Mouse (Mus musculus): ENCODE results near the gene Farp2. TPM values are rescaled to one million over a fixed set of nuclear protein-coding genes. Genes with fewer than 3 reads are reported as not detected.
"Not testable (repeated sequence)": the region's sequence is repeated elsewhere in the genome, so short reads cannot be mapped to it uniquely, and the experiment has no call there.

Farp2 gene
- polyA plus RNA-seq, 1 experiment: 5.1 TPM

DNA sequence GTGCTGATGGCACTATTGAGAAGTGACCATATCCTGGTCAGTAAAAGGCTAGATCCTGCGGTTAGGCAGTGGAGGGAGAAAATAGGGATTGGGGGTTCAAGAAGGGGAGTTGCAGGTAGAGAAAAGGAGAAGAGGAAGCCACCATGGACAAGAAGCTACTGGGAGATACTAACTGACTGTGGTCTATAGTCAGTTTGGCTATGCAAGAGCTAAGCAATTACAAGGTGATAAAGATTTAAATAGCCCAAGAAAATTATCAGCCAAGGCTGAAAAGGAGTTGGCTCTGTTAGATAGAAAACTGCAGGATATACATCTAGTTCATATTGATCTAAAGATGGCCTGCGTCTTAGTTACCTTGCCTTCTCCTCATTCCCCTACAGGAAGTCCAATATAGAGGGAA is 130.8 kb downstream of the Farp2 start:
- H3K4me1 ChIP-seq (ENCODE audit: control insufficient read depth, insufficient read depth, low read length): no peaks in the 10 kb centered on the region
- no peak overlapping the region for H3K27ac ChIP-seq (ENCODE audit: insufficient read depth, low read length)
- H3K4me3 ChIP-seq (ENCODE audit: insufficient read depth, low read length): no peak overlapping the region
- TF ChIP-seq CTCF (IDR thresholded peaks at IDR 0.05; ENCODE audit: extremely low read depth, insufficient read depth, low read length) (no peak), POLR2A (IDR thresholded peaks at IDR 0.05; ENCODE audit: extremely low read depth, insufficient read depth, low read length) (no peak)

DNA sequence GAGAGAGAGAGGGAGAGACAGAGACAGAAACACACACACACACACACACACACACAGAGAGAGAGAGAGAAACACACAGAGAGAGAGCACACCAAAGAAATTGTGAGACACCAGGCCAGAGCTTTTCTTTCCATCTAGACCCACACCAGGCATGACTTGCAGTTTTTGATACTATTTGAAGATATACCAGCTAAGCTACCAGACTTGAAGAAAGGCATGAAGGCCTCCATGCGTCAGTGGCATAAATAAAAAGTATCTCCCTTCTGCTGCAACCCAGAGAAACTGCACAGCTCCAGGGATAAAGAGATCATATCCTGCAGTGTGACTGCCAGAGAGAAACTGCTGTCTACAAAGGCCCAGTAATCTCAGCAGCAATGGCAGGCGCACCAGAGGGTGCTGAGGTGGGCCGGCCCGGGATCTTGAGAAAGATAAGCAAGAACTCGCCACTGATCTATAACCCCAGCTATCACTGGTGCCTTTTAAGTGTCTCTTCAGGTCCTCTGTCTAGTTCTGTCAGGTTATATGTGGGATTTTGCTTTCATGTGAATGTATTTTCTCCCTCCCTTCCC is 137.8 kb downstream of the Farp2 start:
- TF ChIP-seq POLR2A (IDR thresholded peaks at IDR 0.05; ENCODE audit: extremely low read depth, insufficient read depth, low read length) (no peak), CTCF (IDR thresholded peaks at IDR 0.05; ENCODE audit: extremely low read depth, insufficient read depth, low read length) (no peak)
- no peaks in the 10 kb centered on the region for H3K4me1 ChIP-seq (ENCODE audit: control insufficient read depth, insufficient read depth, low read length)
- no peak overlapping the region for H3K27ac ChIP-seq (ENCODE audit: insufficient read depth, low read length)
- H3K4me3 ChIP-seq (ENCODE audit: insufficient read depth, low read length): no peak overlapping the region

DNA sequence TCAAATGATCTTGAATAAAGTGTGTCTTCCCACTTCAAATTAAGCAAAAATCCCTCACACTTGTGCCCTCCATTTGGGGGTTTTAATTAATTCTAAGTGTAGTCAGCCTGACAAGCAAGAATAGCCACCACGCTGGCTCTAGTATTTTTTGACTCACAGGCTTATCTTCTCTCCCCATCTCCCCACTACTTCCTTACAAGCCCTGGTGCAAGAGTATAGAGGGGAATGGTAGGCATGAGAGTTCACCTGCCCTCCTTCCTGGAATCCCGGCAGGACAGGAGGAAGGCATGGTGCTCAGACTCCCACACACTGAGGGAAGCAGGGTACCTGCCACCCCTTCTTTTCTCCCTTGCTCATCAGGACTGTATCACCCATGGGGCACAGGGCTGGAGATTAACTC is 142.4 kb downstream of the Farp2 start:
- no peaks in the 10 kb centered on the region for H3K4me1 ChIP-seq (ENCODE audit: control insufficient read depth, insufficient read depth, low read length)
- no peak overlapping the region for H3K4me3 ChIP-seq (ENCODE audit: insufficient read depth, low read length)
- TF ChIP-seq CTCF (IDR thresholded peaks at IDR 0.05; ENCODE audit: extremely low read depth, insufficient read depth, low read length) (no peak), POLR2A (IDR thresholded peaks at IDR 0.05; ENCODE audit: extremely low read depth, insufficient read depth, low read length) (no peak)
- no peak overlapping the region for H3K27ac ChIP-seq (ENCODE audit: insufficient read depth, low read length)

DNA sequence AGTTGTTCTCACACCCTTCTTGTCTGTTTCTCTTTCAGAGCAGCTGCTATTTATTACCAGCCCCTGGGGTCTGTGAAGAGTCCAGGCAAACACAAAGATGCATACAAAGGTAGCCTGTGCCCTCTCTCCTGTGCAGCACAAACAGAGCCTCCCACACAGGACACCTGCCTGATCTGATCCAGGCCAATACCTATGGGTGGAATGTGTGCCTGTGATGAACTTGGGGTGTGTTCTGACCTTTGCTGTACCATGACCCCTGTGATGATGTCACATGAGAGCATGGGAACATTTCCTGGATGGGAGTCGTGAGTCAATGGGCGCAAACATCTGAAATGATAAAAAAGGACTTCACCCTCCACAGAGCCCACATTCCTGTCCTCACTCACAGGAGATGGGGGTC is 142.9 kb downstream of the Farp2 start:
- Histone ChIP-seq H3K4me1 (ENCODE audit: control insufficient read depth, insufficient read depth, low read length) (no peaks in the 10 kb centered on the region), H3K27ac (ENCODE audit: insufficient read depth, low read length) (no peak overlapping the region), H3K4me3 (ENCODE audit: insufficient read depth, low read length) (no peak overlapping the region)
- no peak for TF ChIP-seq POLR2A (IDR thresholded peaks at IDR 0.05; ENCODE audit: extremely low read depth, insufficient read depth, low read length)
- TF ChIP-seq CTCF (IDR thresholded peaks at IDR 0.05; ENCODE audit: extremely low read depth, insufficient read depth, low read length): no peak

DNA sequence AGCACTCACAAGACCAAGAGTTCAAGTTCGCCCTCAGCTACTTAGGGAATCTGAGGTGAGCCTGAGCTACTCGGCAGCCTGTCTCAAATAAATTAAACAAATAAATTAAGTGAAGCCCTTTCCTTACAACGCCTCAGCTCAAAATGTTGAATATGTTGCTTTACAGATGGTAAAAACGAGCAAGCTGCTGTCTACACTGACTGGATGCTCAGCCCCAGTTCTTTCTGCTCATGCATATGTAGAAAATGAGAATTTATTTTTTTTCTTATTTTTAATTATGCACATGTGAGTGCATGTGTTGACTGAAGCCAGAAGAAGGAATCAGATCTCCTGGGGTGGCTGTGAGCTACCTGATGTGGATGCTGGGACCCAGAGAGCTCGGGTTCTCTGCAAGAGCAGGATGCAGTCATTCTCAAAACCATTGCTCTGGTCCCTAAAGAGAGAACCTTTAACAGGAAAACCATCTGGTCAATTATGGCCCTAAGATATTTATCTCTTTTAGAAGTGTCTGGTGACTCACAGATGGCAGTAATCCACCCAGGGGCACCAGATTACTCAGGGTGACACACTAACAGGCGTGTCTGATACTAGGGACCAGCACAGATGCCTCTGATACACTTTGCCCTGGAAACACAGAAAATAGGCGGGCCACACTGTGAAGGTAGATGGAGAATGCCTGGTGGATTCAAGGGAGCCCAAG is 144.6 kb downstream of the Farp2 start:
- TF ChIP-seq CTCF (IDR thresholded peaks at IDR 0.05; ENCODE audit: extremely low read depth, insufficient read depth, low read length) (no peak), POLR2A (IDR thresholded peaks at IDR 0.05; ENCODE audit: extremely low read depth, insufficient read depth, low read length) (no peak)
- Histone ChIP-seq H3K4me1 (ENCODE audit: control insufficient read depth, insufficient read depth, low read length) (no peaks in the 10 kb centered on the region), H3K4me3 (ENCODE audit: insufficient read depth, low read length) (no peak overlapping the region), H3K27ac (ENCODE audit: insufficient read depth, low read length) (no peak overlapping the region)

DNA sequence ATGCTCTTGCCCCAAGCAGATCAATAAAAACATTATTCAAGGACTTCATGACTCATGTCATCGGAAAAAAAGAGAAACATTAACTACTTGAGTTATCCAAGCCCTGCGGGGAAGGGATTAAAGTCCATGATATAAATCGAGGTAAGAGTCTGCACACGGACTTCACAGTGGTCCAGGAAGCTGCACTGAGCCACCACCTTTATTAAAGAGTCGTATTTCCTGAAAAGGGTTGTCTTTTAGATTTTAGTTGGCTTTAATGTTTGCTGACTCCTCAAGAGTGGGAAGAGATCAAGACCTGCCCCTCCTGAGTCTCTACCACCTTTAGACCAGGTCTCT is 145.1 kb downstream of the Farp2 start:
- no peaks in the 10 kb centered on the region for H3K4me1 ChIP-seq (ENCODE audit: control insufficient read depth, insufficient read depth, low read length)
- no peak overlapping the region for H3K27ac ChIP-seq (ENCODE audit: insufficient read depth, low read length)
- TF ChIP-seq POLR2A (IDR thresholded peaks at IDR 0.05; ENCODE audit: extremely low read depth, insufficient read depth, low read length) (no peak), CTCF (IDR thresholded peaks at IDR 0.05; ENCODE audit: extremely low read depth, insufficient read depth, low read length) (no peak)
- no peak overlapping the region for H3K4me3 ChIP-seq (ENCODE audit: insufficient read depth, low read length)

DNA sequence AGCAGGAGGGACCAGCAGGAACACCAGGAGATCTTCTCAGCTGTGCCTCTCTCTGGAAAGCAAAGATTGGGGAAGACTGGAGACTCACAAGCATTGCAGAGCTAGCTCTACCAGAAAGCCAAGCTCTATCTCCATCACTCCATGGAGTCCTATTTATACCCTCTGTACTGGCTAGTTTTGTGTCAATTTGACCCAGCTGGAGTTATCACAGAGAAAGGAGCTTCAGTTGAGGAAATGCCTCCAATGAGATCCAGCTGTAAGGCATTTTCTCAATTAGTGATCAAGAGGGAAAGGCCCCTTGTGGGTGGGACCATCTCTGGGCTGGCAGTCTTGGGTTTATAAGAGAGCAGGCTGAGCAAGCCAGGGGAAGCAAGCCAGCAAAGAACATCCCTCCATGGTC is 146.7 kb downstream of the Farp2 start, which contains the start of gene Stk25:
Gene Stk25, minus strand, starts transcription at position 101 of the 400 bp plus-strand sequence.
- not testable (repeated sequence) for H3K4me3 ChIP-seq (ENCODE audit: insufficient read depth, low read length); H3K27ac ChIP-seq (ENCODE audit: insufficient read depth, low read length); H3K4me1 ChIP-seq (ENCODE audit: control insufficient read depth, insufficient read depth, low read length)

DNA sequence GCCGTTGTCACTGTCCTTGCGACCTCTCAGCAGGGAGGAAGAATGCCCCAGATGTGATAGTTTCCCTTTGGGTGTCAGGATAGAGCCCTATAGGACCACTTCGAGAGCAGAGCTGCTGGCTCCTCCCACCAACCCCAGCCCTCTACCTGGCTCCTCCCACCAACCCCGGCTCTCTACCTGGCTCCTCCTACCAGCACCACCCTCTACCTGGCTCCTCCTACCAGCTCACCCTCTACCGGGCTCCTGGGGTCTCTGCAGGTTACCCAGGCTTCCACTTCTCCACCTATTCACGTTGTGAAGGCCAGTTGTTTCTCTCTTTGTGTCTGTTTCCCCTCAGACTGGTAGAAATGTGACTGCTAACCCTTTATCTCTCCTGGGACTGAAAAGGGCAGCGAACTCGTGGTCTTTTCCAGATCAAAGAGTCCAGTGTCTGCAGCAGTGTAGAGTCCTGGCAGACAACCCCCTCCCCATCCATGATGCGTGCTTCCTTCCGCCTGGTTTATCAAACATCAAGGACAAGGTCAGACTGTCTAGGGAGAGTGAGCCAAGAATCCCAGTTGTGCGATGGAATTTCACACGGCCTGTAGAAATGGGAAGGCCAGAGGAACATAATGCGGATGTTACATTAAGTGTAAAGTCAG is 156.0 kb downstream of the Farp2 start:
- no peak for TF ChIP-seq CTCF (IDR thresholded peaks at IDR 0.05; ENCODE audit: extremely low read depth, insufficient read depth, low read length)
- no peak for TF ChIP-seq POLR2A (IDR thresholded peaks at IDR 0.05; ENCODE audit: extremely low read depth, insufficient read depth, low read length)
- Histone ChIP-seq H3K4me1 (ENCODE audit: control insufficient read depth, insufficient read depth, low read length) (no peaks in the 10 kb centered on the region), H3K4me3 (ENCODE audit: insufficient read depth, low read length) (no peak overlapping the region), H3K27ac (ENCODE audit: insufficient read depth, low read length) (no peak overlapping the region)

DNA sequence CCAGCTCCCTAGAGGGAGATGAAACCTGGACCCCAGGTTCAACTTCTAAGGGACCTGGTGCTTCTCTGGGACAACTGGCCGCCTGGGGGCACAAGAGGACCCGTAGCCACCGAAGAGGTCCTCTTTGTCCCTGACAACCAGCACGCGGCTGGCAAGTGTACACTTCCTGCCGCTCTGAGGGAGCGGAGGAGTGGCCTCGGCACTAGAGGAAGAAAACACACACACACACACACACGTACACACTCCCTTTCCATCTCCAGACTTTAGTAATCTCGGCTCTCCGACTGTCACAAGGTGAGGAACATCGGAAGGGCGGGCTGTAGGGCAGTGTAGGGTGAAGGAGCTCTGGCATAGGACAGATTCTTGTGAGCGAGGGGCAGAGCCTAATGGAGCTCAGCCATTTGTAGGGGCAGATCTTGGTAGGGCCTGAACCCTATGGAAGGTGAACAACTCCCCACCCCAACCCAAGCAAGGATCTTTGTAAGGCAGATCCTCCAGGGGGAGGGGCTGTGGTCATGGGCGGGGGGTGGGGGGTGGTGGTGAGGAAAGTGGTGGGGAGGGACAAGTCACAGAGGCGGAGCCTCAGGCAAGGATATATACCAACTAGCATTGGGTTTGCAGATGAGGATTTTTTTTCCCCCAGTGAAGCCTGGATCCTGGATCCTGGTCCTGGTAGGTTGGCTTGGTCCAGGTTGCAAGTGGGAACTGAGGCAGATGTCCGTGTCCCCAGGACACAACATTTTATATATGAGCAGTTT is 157.1 kb downstream of the Farp2 start:
- no peak overlapping the region for H3K27ac ChIP-seq (ENCODE audit: insufficient read depth, low read length)
- H3K4me3 ChIP-seq (ENCODE audit: insufficient read depth, low read length): peak overlapping the region; percentile 31

More for the DNA sequence above, 157.1 kb downstream of the Farp2 start:
- no peaks in the 10 kb centered on the region for H3K4me1 ChIP-seq (ENCODE audit: control insufficient read depth, insufficient read depth, low read length)
- peak; percentile 47 for TF ChIP-seq CTCF (IDR thresholded peaks at IDR 0.05; ENCODE audit: extremely low read depth, insufficient read depth, low read length)
- no peak for TF ChIP-seq POLR2A (IDR thresholded peaks at IDR 0.05; ENCODE audit: extremely low read depth, insufficient read depth, low read length)

Measured in cortical plate, adult 2 months (tissue).